Mouse (Mus musculus): ENCODE data around the gene Exoc6b. TPM values are rescaled to one million over a fixed set of nuclear protein-coding genes. Genes with fewer than 3 reads are reported as not detected.
"Not testable (repeated sequence)": the region's sequence is repeated elsewhere in the genome, so short reads cannot be mapped to it uniquely, and the experiment has no call there.

Gene Exoc6b
- polyA plus RNA-seq, 1 experiment from 2014 or later = 24.6 TPM

- DNase-seq (ENCODE audit: low spot score) = no peak
- peaks cover 12% of the 10 kb centered on the region for H3K4me1 ChIP-seq
- no peaks in the 10 kb centered on the region for H3K27me3 ChIP-seq (ENCODE audit: low read depth, poor library complexity, severe bottlenecking)
- no peak overlapping the region for H3K27ac ChIP-seq
- H3K9me3 ChIP-seq (replicated peaks) = no peaks in the 10 kb centered on the region
- WGBS = 92% methylated on average over 2 of the region's 2 CpGs
- H3K36me3 ChIP-seq = no peaks in the 10 kb centered on the region
- H3K4me3 ChIP-seq = no peak overlapping the region
Measured at GRCm38 (mm10) chr6:84626398-84626797, 442.9 kb downstream of the Exoc6b start.

- no peaks in the 10 kb centered on the region for H3K4me1 ChIP-seq
- no peak for DNase-seq (ENCODE audit: low spot score)
- 91% methylated on average over 6 of the region's 6 CpGs for WGBS
- H3K27ac ChIP-seq = no peak overlapping the region
- H3K9me3 ChIP-seq (replicated peaks) = no peaks in the 10 kb centered on the region
- no peak overlapping the region for H3K4me3 ChIP-seq
- no peaks in the 10 kb centered on the region for H3K27me3 ChIP-seq (ENCODE audit: low read depth, poor library complexity, severe bottlenecking)
- no peaks in the 10 kb centered on the region for H3K36me3 ChIP-seq
Measured at GRCm38 (mm10) chr6:84619166-84619565, 450.1 kb downstream of the Exoc6b start.

DNA sequence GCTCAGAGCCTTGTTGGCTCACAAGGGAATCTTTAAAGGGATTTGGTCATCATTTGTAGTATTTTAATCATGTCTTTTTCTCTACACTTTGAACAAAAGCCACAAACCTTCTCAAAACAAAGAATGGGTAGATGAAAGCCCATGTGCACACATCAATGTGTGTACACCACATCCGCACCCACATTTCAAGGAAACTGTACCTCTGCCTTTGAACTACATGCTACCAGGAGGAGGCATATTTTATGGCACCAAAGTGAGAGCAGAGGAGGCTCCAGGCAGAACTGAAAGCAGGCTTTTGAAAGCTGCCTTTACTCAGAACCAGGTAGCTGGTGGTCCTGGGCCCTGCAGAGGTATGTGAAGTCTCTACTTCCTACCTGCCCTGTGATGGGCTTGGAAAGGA is 452.3 kb downstream of the Exoc6b start:
- Histone ChIP-seq H3K27me3 (ENCODE audit: low read depth, poor library complexity, severe bottlenecking) (no peaks in the 10 kb centered on the region), H3K27ac (no peak overlapping the region), H3K36me3 (no peaks in the 10 kb centered on the region), H3K9me3 (replicated peaks) (no peaks in the 10 kb centered on the region), H3K4me3 (no peak overlapping the region), H3K4me1 (no peaks in the 10 kb centered on the region)
- DNase-seq (ENCODE audit: low spot score) = no peak
- 85% methylated on average over 1 of the region's 1 CpGs for WGBS

DNA sequence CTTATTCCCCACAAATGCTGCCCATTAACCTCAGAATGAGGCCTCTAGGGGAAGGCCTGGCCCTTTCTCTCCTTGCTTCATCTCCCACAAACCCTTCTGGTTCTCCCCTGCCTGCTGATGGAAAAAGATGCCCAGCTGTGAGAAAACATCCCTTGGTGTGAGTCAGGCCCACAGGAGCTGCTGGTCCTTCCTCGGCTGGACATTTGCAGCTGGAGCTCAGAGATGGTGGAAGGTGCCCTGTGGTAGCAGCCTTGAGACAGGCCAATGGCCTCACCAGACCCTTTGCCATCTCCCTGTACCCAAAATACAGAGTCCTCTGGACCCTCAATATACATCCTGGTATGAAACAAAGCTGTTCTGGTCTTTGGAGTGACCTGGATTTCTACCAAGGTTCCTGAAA is 452.7 kb downstream of the Exoc6b start:
- H3K4me1 ChIP-seq = no peaks in the 10 kb centered on the region
- DNase-seq (ENCODE audit: low spot score) = no peak
- no peaks in the 10 kb centered on the region for H3K36me3 ChIP-seq
- no peaks in the 10 kb centered on the region for H3K27me3 ChIP-seq (ENCODE audit: low read depth, poor library complexity, severe bottlenecking)
- no peak overlapping the region for H3K27ac ChIP-seq
- WGBS = 96% methylated on average over 1 of the region's 1 CpGs
- no peak overlapping the region for H3K4me3 ChIP-seq
- H3K9me3 ChIP-seq (replicated peaks) = no peaks in the 10 kb centered on the region

DNA sequence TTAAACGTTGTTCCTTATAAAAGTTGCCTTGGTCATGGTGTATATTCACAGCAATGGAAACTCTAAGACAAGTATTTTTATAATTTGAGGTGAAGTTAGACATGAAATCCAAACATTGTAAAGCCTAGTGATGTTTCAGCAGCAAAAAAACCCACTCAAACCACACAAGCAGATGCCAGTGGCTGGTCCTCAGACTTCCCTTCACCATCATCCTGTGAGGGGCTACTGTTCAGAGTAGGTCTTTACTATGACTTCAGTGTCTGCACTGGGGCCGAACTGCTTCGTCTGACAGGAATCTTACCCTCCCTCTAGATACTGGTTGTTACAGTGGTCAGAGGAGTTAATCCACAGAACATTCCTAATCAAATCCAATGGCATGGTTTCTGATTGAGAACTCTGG is 455.8 kb downstream of the Exoc6b start:
- Histone ChIP-seq H3K9me3 (replicated peaks) (no peaks in the 10 kb centered on the region), H3K4me3 (no peak overlapping the region), H3K4me1 (no peaks in the 10 kb centered on the region), H3K27me3 (ENCODE audit: low read depth, poor library complexity, severe bottlenecking) (no peaks in the 10 kb centered on the region), H3K36me3 (no peaks in the 10 kb centered on the region), H3K27ac (no peak overlapping the region)
- DNase-seq (ENCODE audit: low spot score) = no peak
- WGBS = 91% methylated on average over 3 of the region's 3 CpGs

- DNase-seq (ENCODE audit: low spot score) = no peak
Measured at GRCm38 (mm10) chr6:84601136-84601889, 468.0 kb downstream of the Exoc6b start.

GRCm38 (mm10) chr6:84599296-84599695 is 470.0 kb downstream of the Exoc6b start:
- not testable (repeated sequence) for H3K27ac ChIP-seq; H3K4me1 ChIP-seq; H3K36me3 ChIP-seq; H3K9me3 ChIP-seq (replicated peaks); H3K4me3 ChIP-seq
- WGBS = 85% methylated on average over 3 of the region's 3 CpGs
- peaks cover 10% of the 10 kb centered on the region; the same call in 1 of the 2 replicates for H3K27me3 ChIP-seq (ENCODE audit: low read depth, poor library complexity, severe bottlenecking)
- DNase-seq (ENCODE audit: low spot score) = peak; percentile 25

More at GRCm38 (mm10) chr6:84601136-84601889, 468.0 kb downstream of the Exoc6b start:
- Histone ChIP-seq H3K9me3 (replicated peaks) (no peaks in the 10 kb centered on the region), H3K4me1 (no peaks in the 10 kb centered on the region), H3K36me3 (no peaks in the 10 kb centered on the region), H3K27me3 (ENCODE audit: low read depth, poor library complexity, severe bottlenecking) (no peaks in the 10 kb centered on the region), H3K4me3 (no peak overlapping the region), H3K27ac (no peak overlapping the region)
- WGBS = 45% methylated on average over 1 of the region's 1 CpGs

DNA sequence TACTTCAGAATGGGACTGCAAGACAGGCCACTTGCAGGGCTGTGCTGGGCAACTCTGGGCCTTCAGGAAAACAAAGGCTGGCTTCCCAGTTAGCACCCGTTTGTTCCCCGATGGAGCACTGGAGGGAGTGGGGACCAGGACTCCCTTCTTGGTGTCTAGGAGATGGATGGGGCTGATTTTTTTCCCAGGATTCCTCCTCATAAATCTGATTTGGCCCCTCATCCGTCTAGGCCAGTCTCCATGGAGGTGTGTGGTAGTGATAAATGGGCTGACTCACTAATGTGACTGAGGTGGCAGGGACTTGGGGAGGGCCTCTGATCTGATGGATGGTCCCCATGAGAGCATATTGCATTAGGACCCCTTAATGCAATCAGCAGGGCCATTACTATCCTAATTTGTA is 470.6 kb downstream of the Exoc6b start:
- no peaks in the 10 kb centered on the region for H3K9me3 ChIP-seq (replicated peaks)
- no peak overlapping the region for H3K27ac ChIP-seq
- peaks cover 16% of the 10 kb centered on the region; the same call in 1 of the 2 replicates for H3K27me3 ChIP-seq (ENCODE audit: low read depth, poor library complexity, severe bottlenecking)
- no peaks in the 10 kb centered on the region for H3K36me3 ChIP-seq
- 55% methylated on average over 3 of the region's 3 CpGs for WGBS
- H3K4me3 ChIP-seq = no peak overlapping the region
- DNase-seq (ENCODE audit: low spot score) = no peak
- H3K4me1 ChIP-seq = peaks cover 14% of the 10 kb centered on the region

GRCm38 (mm10) chr6:84594626-84595025 is 474.7 kb downstream of the Exoc6b start:
- Histone ChIP-seq H3K4me3 (no peak overlapping the region), H3K4me1 (peaks cover 41% of the 10 kb centered on the region), H3K27me3 (ENCODE audit: low read depth, poor library complexity, severe bottlenecking) (peaks cover 49% of the 10 kb centered on the region), H3K36me3 (no peaks in the 10 kb centered on the region), H3K9me3 (replicated peaks) (no peaks in the 10 kb centered on the region), H3K27ac (no peak overlapping the region; the same call in 1 of the 2 replicates)
- WGBS = 55% methylated on average over 3 of the region's 3 CpGs
- DNase-seq (ENCODE audit: low spot score) = peak; percentile 29

DNA sequence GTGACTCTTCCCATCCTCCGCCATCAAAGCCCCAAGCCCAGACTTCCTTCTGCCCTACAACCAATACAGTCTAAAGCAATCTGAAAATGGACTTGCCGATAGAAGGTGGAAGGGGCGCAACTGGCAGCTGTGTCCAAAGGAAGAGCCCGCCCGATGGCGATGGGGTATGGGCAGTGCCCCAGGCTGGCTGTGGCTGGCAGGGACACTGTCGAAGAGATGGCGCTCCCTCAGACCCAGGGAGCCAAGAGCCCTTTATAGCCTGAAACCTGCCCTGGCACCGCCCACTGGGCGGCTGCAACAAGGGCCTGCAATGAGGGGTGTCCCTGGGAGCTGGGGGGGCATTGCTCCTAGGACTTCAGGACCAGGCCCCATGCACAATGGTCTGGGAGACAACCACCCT is 475.6 kb downstream of the Exoc6b start, which contains the start of gene Cyp26b1:
Gene Cyp26b1, minus strand, starts transcription at position 216 of the 400 bp plus-strand sequence.
- Histone ChIP-seq H3K36me3 (no peaks in the 10 kb centered on the region), H3K27ac (peak within 1 kb of the TSS; percentile 53), H3K4me1 (peaks cover 49% of the 10 kb centered on the region), H3K4me3 (no peak within 1 kb of the TSS), H3K27me3 (ENCODE audit: low read depth, poor library complexity, severe bottlenecking) (peaks cover 55% of the 10 kb centered on the region), H3K9me3 (replicated peaks) (no peaks in the 10 kb centered on the region)
- peak; percentile 22 for DNase-seq (ENCODE audit: low spot score)
- 88% methylated on average over 10 of the region's 10 CpGs for WGBS

GRCm38 (mm10) chr6:84590961-84591745 is 478.2 kb downstream of the Exoc6b start:
- 56% methylated on average over 6 of the region's 6 CpGs for WGBS
- H3K36me3 ChIP-seq = no peaks in the 10 kb centered on the region
- no peak overlapping the region for H3K27ac ChIP-seq
- H3K27me3 ChIP-seq (ENCODE audit: low read depth, poor library complexity, severe bottlenecking) = peaks cover 64% of the 10 kb centered on the region
- H3K4me1 ChIP-seq = peaks cover 66% of the 10 kb centered on the region
- peak; percentile 28 for DNase-seq (ENCODE audit: low spot score)
- no peaks in the 10 kb centered on the region for H3K9me3 ChIP-seq (replicated peaks)
- H3K4me3 ChIP-seq = no peak overlapping the region

GRCm38 (mm10) chr6:84589742-84590686 is 479.3 kb downstream of the Exoc6b start:
- 5% methylated on average over 39 of the region's 39 CpGs for WGBS
- peaks cover 6% of the 10 kb centered on the region for H3K36me3 ChIP-seq
- H3K9me3 ChIP-seq (replicated peaks) = no peaks in the 10 kb centered on the region
- DNase-seq (ENCODE audit: low spot score) = peak; percentile 95
- peaks cover 65% of the 10 kb centered on the region for H3K27me3 ChIP-seq (ENCODE audit: low read depth, poor library complexity, severe bottlenecking)
- H3K4me1 ChIP-seq = peaks cover 70% of the 10 kb centered on the region
- peak overlapping the region; percentile 81 for H3K4me3 ChIP-seq
- peak overlapping the region; percentile 95 for H3K27ac ChIP-seq

Measured in limb, embryonic 10.5 days (tissue).